Mouse (Mus musculus): ENCODE data around the gene Srpx2. TPM values are rescaled to one million over a fixed set of nuclear protein-coding genes. Genes with fewer than 3 reads are reported as not detected.

Gene Srpx2
- polyA plus RNA-seq, 1 experiment from 2014 or later = 1.4 TPM

DNA sequence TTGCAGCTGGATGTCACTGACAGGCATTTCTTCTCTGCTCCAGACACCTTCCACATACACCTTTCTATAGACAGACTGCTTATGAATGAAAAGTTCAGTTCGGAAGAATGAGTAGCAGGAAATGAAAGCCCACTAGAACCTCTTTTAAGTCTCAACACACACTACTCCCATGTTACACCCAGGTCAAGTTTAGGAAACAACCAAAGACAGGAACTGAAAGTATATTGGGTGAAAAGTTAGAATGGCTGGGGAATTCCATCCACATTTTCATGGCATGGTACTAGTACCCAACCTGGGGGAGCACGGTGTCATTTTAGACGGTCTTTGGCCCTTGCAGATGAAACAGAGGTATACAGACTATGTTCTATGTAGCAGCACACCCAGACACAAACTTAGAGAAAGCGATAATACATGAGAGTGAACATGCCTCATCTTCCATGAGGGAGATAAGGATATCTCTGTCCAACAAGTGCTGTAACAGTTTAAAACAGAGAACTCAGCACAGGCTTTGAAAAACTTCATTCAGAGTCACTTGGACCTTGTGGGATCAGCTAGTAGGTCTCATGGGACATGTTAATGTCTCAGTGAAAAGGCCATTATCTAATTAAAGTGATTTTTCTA, 28.5 kb downstream of the Srpx2 start:
- Histone ChIP-seq H3K27me3 (replicated peaks) (no peaks in the 10 kb centered on the region), H3K4me1 (no peaks in the 10 kb centered on the region), H3K4me2 (no peak overlapping the region), H3K9me3 (replicated peaks) (no peaks in the 10 kb centered on the region), H3K4me3 (replicated peaks) (no peak overlapping the region), H3K27ac (replicated peaks) (no peak overlapping the region), H3K9ac (replicated peaks) (no peak overlapping the region), H3K36me3 (no peaks in the 10 kb centered on the region)
- ATAC-seq (ENCODE audit: low FRiP score) = no peak
- 90% methylated on average over 4 of the region's 4 CpGs for WGBS

DNA sequence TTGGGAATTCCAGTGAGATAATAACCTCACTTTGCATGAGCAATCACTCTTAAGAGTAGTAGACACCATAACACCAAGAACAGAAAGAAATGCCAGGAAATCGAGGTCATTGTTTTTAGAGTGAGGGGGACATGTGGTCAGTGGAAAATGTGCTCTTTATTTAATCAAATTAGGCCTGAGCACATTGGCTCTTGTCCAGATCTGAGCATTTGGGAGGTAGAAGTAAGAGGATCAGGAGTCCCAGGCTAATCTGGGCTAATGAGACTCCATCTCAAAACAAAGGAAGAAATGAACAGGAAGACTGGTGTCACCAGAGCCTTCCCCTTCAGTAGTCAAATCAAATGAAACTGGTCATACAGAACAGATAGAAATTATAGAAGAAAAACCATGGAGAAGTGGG, 31.3 kb downstream of the Srpx2 start:
- H3K9me3 ChIP-seq (replicated peaks) = no peaks in the 10 kb centered on the region
- H3K4me3 ChIP-seq (replicated peaks) = no peak overlapping the region
- no peaks in the 10 kb centered on the region for H3K27me3 ChIP-seq (replicated peaks)
- no peaks in the 10 kb centered on the region for H3K36me3 ChIP-seq
- no peak overlapping the region for H3K27ac ChIP-seq (replicated peaks)
- 64% methylated on average over 1 of the region's 1 CpGs for WGBS
- no peak overlapping the region for H3K9ac ChIP-seq (replicated peaks)
- no peaks in the 10 kb centered on the region for H3K4me1 ChIP-seq
- ATAC-seq (ENCODE audit: low FRiP score) = no peak
- no peak overlapping the region for H3K4me2 ChIP-seq

DNA sequence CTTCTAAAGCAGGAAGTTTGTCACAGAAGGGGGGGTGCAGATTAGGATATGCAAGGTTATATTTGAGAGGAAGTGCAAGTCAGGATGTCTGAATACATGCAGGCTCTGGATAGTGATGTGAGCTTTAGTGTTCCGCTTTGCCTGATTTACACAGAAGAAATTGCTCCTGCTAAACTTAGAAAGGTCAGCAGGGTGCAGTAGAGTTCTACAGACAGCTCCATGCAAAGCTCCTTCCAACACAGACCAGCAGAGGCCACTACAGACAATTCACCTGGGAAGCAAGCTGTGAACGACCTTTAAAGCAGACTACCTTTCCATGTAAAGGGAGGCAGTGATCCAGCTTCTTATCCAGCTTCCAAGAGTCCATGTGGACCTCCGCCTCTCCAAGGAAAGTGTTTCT, 39.2 kb downstream of the Srpx2 start:
- H3K36me3 ChIP-seq = no peaks in the 10 kb centered on the region
- H3K4me2 ChIP-seq = no peak overlapping the region
- H3K4me1 ChIP-seq = no peaks in the 10 kb centered on the region
- WGBS = 34% methylated on average over 3 of the region's 3 CpGs
- H3K27ac ChIP-seq (replicated peaks) = no peak overlapping the region
- 0 out of 2 replicates have a peak, but pooled peaks cover 3% of the 10 kb centered on the region for H3K27me3 ChIP-seq (replicated peaks)
- H3K4me3 ChIP-seq (replicated peaks) = no peak overlapping the region
- H3K9me3 ChIP-seq (replicated peaks) = no peaks in the 10 kb centered on the region
- peak; percentile 70 for ATAC-seq (ENCODE audit: low FRiP score)
- H3K9ac ChIP-seq (replicated peaks) = no peak overlapping the region

DNA sequence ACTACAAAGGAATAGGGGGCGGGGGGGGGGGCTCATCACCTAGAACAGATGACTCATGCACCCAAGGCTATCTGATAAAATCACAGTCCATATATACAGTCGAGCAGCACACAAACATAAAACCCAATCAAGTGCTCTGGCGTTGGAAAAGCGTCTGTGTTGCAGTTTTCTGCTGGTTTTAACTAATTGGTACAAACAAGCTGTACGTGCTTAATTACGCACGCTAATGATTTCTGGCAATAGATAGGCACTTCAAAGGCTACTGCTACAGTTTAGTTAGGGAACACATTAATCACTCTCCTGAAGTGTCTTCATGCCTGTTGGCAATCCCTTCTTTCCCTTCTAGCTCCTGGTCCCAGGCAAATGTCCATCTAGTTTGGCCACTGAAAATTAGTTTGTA, 46.4 kb downstream of the Srpx2 start:
- Histone ChIP-seq H3K4me2 (no peak overlapping the region), H3K36me3 (no peaks in the 10 kb centered on the region), H3K9me3 (replicated peaks) (no peaks in the 10 kb centered on the region), H3K27me3 (replicated peaks) (no peaks in the 10 kb centered on the region), H3K9ac (replicated peaks) (no peak overlapping the region), H3K27ac (replicated peaks) (no peak overlapping the region), H3K4me1 (no peaks in the 10 kb centered on the region), H3K4me3 (replicated peaks) (no peak overlapping the region)
- 59% methylated on average over 7 of the region's 7 CpGs for WGBS
- ATAC-seq (ENCODE audit: low FRiP score) = no peak

GRCm38 (mm10) chrX:133960617-133961016, 52.4 kb downstream of the Srpx2 start:
- WGBS = 72% methylated on average over 2 of the region's 2 CpGs

DNA sequence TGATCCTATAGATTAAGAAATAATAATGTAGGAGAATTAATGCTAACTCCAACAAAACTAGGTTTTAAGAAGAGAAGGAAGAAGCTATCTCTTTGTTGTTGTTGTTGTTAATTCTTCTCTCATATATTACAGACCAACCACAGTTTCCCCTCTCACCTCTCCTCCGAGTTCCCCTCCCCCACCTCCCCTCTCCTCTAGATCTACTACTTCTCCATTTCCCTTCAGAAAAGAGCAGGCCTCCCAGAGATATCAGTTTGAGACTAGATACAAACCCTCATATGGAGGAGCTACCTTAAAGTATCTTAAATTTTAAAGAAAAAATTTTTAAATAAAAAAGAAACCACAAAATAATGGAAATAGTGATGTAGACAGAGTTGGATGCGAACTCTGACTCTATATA, 56.4 kb downstream of the Srpx2 start:
- H3K4me3 ChIP-seq (replicated peaks) = no peak overlapping the region
- no peak for ATAC-seq (ENCODE audit: low FRiP score)
- H3K9me3 ChIP-seq (replicated peaks) = no peaks in the 10 kb centered on the region
- H3K4me1 ChIP-seq = no peaks in the 10 kb centered on the region
- no peak overlapping the region for H3K4me2 ChIP-seq
- H3K9ac ChIP-seq (replicated peaks) = no peak overlapping the region
- H3K27me3 ChIP-seq (replicated peaks) = 0 out of 2 replicates have a peak, but pooled peaks cover 2% of the 10 kb centered on the region
- H3K27ac ChIP-seq (replicated peaks) = no peak overlapping the region
- H3K36me3 ChIP-seq = no peaks in the 10 kb centered on the region
- WGBS = 81% methylated on average over 2 of the region's 2 CpGs

More at GRCm38 (mm10) chrX:133960617-133961016, 52.4 kb downstream of the Srpx2 start:
- H3K4me2 ChIP-seq = no peak overlapping the region
- H3K4me1 ChIP-seq = no peaks in the 10 kb centered on the region
- H3K4me3 ChIP-seq (replicated peaks) = no peak overlapping the region
- H3K9me3 ChIP-seq (replicated peaks) = no peaks in the 10 kb centered on the region
- no peak overlapping the region for H3K27ac ChIP-seq (replicated peaks)
- no peaks in the 10 kb centered on the region for H3K36me3 ChIP-seq
- ATAC-seq (ENCODE audit: low FRiP score) = no peak
- no peak overlapping the region for H3K9ac ChIP-seq (replicated peaks)
- no peaks in the 10 kb centered on the region for H3K27me3 ChIP-seq (replicated peaks)

DNA sequence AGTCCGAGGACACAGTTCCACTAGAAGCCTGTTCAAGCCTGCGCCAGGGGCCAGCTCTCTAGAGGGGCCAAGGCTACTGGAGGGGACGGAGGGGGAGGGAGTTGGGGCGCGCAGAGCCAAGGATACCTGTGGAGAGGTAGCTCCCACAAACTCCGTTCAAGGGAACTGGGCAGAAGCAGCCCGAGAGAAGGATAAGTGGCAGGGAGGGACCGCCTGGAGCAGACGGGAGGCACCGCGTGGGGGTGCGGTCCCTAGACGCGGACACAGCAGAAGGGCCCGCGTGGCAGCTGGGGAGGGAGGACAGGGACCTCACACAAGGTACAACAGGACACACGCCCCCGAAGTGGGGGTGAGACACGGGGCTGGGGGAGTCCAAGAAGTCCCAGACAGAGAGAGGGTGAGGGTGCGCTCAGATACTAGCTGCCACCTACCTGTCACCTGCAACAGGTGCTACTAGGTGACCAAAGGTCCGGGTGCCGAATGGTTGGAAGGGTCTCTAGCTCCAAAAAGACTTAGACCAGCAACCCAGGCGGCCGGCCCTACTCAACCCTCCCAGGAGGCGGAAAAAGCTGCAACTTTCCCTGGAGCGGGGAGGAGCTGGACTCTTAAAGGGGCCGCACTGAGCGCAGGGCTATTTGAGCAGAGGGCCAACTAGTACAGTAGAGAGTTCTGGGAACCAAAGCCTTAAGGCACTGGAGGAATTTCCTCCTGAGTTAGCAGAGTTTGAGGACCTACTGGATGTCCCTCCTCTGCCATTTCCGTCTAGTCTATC, 73.2 kb downstream of the Srpx2 start, which contains the start of gene Sytl4:
TSS of gene Sytl4 (minus strand) at position 582 of the 772 bp plus-strand sequence.
- H3K4me3 ChIP-seq (replicated peaks) = peak within 1 kb of the TSS; percentile 36
- 0 out of 2 replicates have a peak within 1 kb of the TSS, but pooled peaks have one; percentile 14 for H3K9ac ChIP-seq (replicated peaks)
- H3K27me3 ChIP-seq (replicated peaks) = peaks cover 7% of the 10 kb centered on the region; the same call in 1 of the 2 replicates
- peak within 1 kb of the TSS; percentile 57 for H3K4me2 ChIP-seq
- H3K27ac ChIP-seq (replicated peaks) = no peak within 1 kb of the TSS
- H3K36me3 ChIP-seq = no peaks in the 10 kb centered on the region
- H3K4me1 ChIP-seq = 0 out of 2 replicates have a peak, but pooled peaks cover 4% of the 10 kb centered on the region
- ATAC-seq (ENCODE audit: low FRiP score) = no peak
- 16% methylated on average over 29 of the region's 29 CpGs for WGBS
- no peaks in the 10 kb centered on the region for H3K9me3 ChIP-seq (replicated peaks)

Other genes starting within 250 kb of the Srpx2 start
- gene Pcdh19, start 219.4 kb upstream of the Srpx2 start, polyA plus RNA-seq (2015; fragmentation: Nextera tagmentation; extraction: Ambion mirVana) = 12.3 and 16.1 TPM in 2 replicates
- 3.7 and 4.6 TPM in 2 replicates for gene Tnmd, start 57.4 kb upstream of the Srpx2 start, polyA plus RNA-seq (2015; fragmentation: Nextera tagmentation; extraction: Ambion mirVana)
- gene Tspan6, start 10.0 kb upstream of the Srpx2 start, polyA plus RNA-seq (2015; fragmentation: Nextera tagmentation; extraction: Ambion mirVana) = 233 and 273 TPM in 2 replicates
- gene Sytl4, start 73.4 kb downstream of the Srpx2 start, polyA plus RNA-seq (2015; fragmentation: Nextera tagmentation; extraction: Ambion mirVana) = 1.0 and 1.1 TPM in 2 replicates
- gene Cstf2, start 150.8 kb downstream of the Srpx2 start, polyA plus RNA-seq (2015; fragmentation: Nextera tagmentation; extraction: Ambion mirVana) = 67.0 and 68.9 TPM in 2 replicates